Mouse (Mus musculus) liver, adult 2 months (tissue): ENCODE data around the gene Sprr2a2. TPM values are rescaled to one million over a fixed set of nuclear protein-coding genes. Genes with fewer than 3 reads are reported as not detected.
"Not testable (repeated sequence)": the region's sequence is repeated elsewhere in the genome, so short reads cannot be mapped to it uniquely, and the experiment has no call there.

ENCODE experiments used
- DNase-seq: peaks from one replicate; pipeline ENCODE4 v3.0.0-alpha.2; 2011; ENCODE audit warnings: low read depth, low spot score; ENCODE audit errors: extremely low read depth
- H3K27ac ChIP-seq: fragments of 200-500 bp; replicated peaks from 2 replicates; pipeline ENCODE4 v1.5.1; 2012; ENCODE audit warnings: low read depth, mild to moderate bottlenecking, control low read depth, inconsistent platforms, low read length; ENCODE audit not compliant: insufficient read depth
- H3K27me3 ChIP-seq: fragments of 200-500 bp; 2 replicates; pipeline ENCODE4 v1.6.1; 2012; ENCODE audit warnings: mild to moderate bottlenecking, moderate library complexity, low read length, inconsistent platforms; ENCODE audit not compliant: control insufficient read depth, insufficient read depth
- H3K36me3 ChIP-seq: fragments of 200-500 bp; 2 replicates; pipeline ENCODE4 v1.6.1; 2012; ENCODE audit warnings: low read length, inconsistent platforms; ENCODE audit not compliant: control insufficient read depth, insufficient read depth
- H3K4me1 ChIP-seq: fragments of 200-500 bp; 2 replicates; pipeline ENCODE4 v1.6.1; 2011; ENCODE audit warnings: low read length; ENCODE audit not compliant: control insufficient read depth, insufficient read depth
- H3K4me3 ChIP-seq: fragments of 200-500 bp; 2 replicates; pipeline ENCODE4 v1.5.1; 2011; ENCODE audit warnings: low read depth, mild to moderate bottlenecking, control low read depth, low read length, moderate library complexity; ENCODE audit not compliant: insufficient read depth
- H3K79me2 ChIP-seq: fragments of 200-500 bp; 2 replicates; pipeline ENCODE4 v1.6.1; 2012; ENCODE audit warnings: inconsistent platforms, mild to moderate bottlenecking, low read length, moderate library complexity; ENCODE audit not compliant: control insufficient read depth, insufficient read depth
- H3K9ac ChIP-seq: fragments of 200-500 bp; 2 replicates; pipeline ENCODE4 v1.6.1; 2012; ENCODE audit warnings: low read depth, mild to moderate bottlenecking, control low read depth, inconsistent platforms, low read length
- CTCF ChIP-seq: fragments of 200-500 bp; IDR thresholded peaks from 2 replicates; pipeline ENCODE4 v1.5.1; 2011; ENCODE audit warnings: low read depth, low read length, control low read depth
- POLR2A ChIP-seq: fragments of 200-500 bp; IDR thresholded peaks from 2 replicates; pipeline ENCODE4 v1.6.1; 2011; ENCODE audit warnings: low read length, control low read depth; ENCODE audit not compliant: insufficient read depth; ENCODE audit errors: extremely low read depth
- WGBS: fragments of 180-500 bp; shearing (Covaris S2); methylation state at CpG from one replicate; pipeline ENCODE4 v1.1.7; 2018; 5-methylcytosine and 5-hydroxymethylcytosine counted together
- polyA plus RNA-seq: library from polyadenylated mRNA; depleted of rRNA; stranded (reverse); fragments of >200 nt; gene quantifications from 2 replicates; pipeline ENCODE4 v1.2.3, GENCODE M21; 2012; rRNA removed
- total RNA-seq: library from RNA; depleted of rRNA; stranded (reverse); fragments of >200 nt; gene quantifications from 2 replicates; pipeline ENCODE4 v1.2.3, GENCODE M21; 2014; rRNA removed

The Sprr2a2 gene
- total RNA-seq (0.40 TPM in 1 of 2 replicates, not detected in the other), polyA plus RNA-seq (6.9 and 12.2 TPM in 2 replicates)

GRCm38 (mm10) chr3:92215569-92215968, at the start of gene Sprr2a2, which contains the start of gene Sprr2a1:
Sprr2a2 (plus strand) TSS chr3:92215920.
Sprr2a1 (plus strand) TSS chr3:92215799.
- H3K4me3 ChIP-seq, H3K36me3 ChIP-seq, H3K79me2 ChIP-seq, H3K4me1 ChIP-seq, DNase-seq, H3K27ac ChIP-seq, H3K9ac ChIP-seq, H3K27me3 ChIP-seq: not testable (repeated sequence)
- no CpG with 5 or more reads among the region's 2 CpGs for WGBS

DNA sequence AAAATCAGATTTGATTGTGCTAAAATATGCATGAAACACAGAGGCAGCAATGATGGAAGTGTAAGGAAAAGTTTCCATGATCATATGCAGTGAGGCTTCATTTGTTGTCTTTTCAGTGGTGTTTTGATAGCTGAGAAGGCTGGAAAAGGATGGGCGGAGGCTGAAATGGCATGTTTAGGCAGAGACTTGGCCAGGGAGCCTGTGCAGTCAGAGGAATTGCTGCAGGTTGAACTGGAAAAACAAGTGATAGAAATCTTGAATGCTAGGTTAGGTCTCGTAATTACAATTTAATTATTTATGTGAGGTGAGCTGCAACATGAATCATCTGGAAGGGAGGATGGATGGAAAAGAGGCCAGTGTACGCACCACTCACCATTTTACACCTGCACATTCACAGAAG, 45.9 kb upstream of the Sprr2a2 start:
- Histone ChIP-seq H3K4me1 (no peaks in the 10 kb centered on the region), H3K36me3 (no peaks in the 10 kb centered on the region), H3K79me2 (no peaks in the 10 kb centered on the region), H3K27me3 (no peaks in the 10 kb centered on the region), H3K4me3 (no peak overlapping the region), H3K9ac (no peak overlapping the region), H3K27ac (no peak overlapping the region)
- WGBS: 85% methylated on average over 3 of the region's 3 CpGs
- DNase-seq: no peak
- TF ChIP-seq CTCF (no peak), POLR2A (no peak)

DNA sequence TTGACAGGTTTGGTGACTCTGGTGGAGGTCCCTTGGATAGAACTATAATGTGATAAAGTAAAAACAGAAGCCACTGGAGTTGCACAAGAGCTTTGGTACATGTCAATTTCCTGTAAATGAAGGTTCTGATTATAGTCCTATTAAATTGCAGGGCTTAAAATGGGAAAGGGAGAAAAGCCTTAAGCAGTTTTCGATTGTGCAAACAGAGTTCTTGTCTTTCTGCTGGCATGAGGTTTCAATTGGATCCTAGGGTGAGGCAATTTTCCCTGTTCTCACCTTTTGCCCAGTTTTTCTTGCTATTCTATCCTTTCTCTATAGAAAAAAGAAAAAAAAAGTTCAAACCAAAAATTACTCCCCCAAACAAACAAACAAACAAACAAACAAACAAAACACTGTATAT, 38.8 kb upstream of the Sprr2a2 start:
- H3K27ac ChIP-seq: no peak overlapping the region
- no peaks in the 10 kb centered on the region for H3K27me3 ChIP-seq
- H3K4me1 ChIP-seq: no peaks in the 10 kb centered on the region
- no peak for DNase-seq
- no peaks in the 10 kb centered on the region for H3K36me3 ChIP-seq
- H3K4me3 ChIP-seq: no peak overlapping the region
- H3K9ac ChIP-seq: no peak overlapping the region
- WGBS: 66% methylated on average over 1 of the region's 1 CpGs
- TF ChIP-seq POLR2A (no peak), CTCF (no peak)
- no peaks in the 10 kb centered on the region for H3K79me2 ChIP-seq

GRCm38 (mm10) chr3:92195512-92196200, 20.1 kb upstream of the Sprr2a2 start:
- TF ChIP-seq POLR2A (no peak), CTCF (no peak)
- Histone ChIP-seq H3K36me3 (no peaks in the 10 kb centered on the region), H3K4me1 (no peaks in the 10 kb centered on the region), H3K27me3 (no peaks in the 10 kb centered on the region), H3K9ac (no peak overlapping the region), H3K79me2 (no peaks in the 10 kb centered on the region), H3K4me3 (no peak overlapping the region), H3K27ac (no peak overlapping the region)
- 88% methylated on average over 6 of the region's 6 CpGs for WGBS
- no peak for DNase-seq

DNA sequence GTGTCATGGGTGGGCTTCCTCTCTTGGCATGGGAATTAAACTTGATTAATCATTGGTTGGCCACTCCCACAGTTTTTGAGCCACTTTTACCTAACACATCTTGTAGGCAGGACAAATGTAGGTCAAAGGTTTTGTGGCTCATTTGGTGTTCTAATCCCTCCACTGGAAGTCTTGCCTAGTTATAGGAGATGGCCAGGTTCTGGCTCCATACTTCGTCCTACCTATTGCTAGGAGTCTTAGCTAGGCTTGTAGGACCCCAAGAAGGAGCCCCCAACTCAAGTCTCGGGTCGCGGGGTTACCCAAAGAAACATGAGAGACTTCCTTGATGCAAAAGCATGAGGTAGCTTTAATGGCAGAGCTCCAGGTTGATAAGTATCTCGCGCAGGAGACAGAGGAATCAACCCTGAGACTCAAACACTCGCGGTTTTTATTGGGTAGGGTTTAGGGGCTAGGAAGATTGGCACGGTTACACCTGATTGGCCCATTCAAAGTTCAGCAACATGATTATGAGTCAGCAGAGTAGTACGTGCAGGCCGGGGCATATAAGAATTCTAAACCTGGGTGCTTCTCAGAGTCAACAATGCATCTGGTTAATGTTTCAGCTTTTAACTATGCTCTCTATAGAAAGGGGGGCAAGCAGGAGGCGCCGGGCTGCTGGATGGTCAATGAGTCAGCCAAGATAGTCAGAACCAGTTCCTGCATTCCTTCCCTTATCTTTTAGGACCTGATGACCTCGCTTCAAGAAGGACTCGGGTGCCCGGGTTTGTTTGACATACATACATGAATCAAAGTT, 4.4 kb upstream of the Sprr2a2 start:
- H3K36me3 ChIP-seq, H3K27me3 ChIP-seq, DNase-seq, H3K79me2 ChIP-seq, H3K9ac ChIP-seq, H3K4me3 ChIP-seq, H3K27ac ChIP-seq, H3K4me1 ChIP-seq: not testable (repeated sequence)
- no CpG with 5 or more reads among the region's 16 CpGs for WGBS

DNA sequence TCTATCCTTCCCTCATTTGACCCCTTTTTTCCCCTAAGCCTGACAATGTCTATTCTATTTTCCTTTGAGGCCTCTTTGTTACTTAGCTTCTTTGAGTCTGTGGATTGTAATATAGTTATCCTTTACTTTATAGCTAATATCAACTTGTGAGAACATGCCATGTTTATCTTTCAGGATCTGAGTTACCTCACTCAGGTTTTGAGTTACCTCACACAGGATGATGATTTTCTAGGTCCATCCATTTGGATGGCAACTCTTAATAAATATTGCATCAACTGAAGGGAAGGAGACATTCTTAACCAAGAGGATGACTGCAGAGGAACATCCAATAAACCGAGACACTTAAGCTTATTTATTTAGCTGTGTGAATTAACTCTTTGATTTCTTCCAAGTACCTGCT, 3.7 kb upstream of the Sprr2a2 start:
- H3K27me3 ChIP-seq, H3K4me3 ChIP-seq, H3K27ac ChIP-seq, H3K79me2 ChIP-seq, DNase-seq, H3K36me3 ChIP-seq, H3K9ac ChIP-seq, H3K4me1 ChIP-seq: not testable (repeated sequence)
- WGBS: no CpG with 5 or more reads among the region's 1 CpGs

- not testable (repeated sequence) for H3K27ac ChIP-seq, H3K9ac ChIP-seq, H3K36me3 ChIP-seq, H3K4me1 ChIP-seq, H3K79me2 ChIP-seq, H3K27me3 ChIP-seq, DNase-seq, H3K4me3 ChIP-seq
These were observed 2.1 kb upstream of the Sprr2a2 start for GRCm38 (mm10) chr3:92213651-92214050.

DNA sequence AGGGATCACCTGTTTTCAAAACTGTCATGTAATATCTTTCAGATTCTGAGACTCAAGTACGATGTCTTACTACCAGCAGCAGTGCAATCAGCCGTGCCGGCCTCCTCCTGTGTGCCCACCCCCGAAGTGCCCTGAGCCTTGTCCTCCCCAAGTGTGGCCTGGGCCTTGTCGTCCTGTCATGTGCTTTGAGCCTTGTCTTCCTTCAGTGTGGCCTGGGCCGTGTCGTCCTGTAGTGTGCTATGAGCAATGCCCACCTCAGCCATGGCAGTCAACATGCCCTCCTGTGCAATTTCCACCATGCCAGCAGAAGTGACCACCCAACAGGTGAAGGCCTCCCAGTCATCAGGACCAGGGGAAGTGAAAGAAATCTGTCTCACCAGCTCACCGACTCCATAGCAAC, 3.3 kb downstream of the Sprr2a2 start:
- not testable (repeated sequence) for H3K36me3 ChIP-seq, H3K4me1 ChIP-seq, H3K4me3 ChIP-seq, H3K9ac ChIP-seq, DNase-seq, H3K79me2 ChIP-seq, H3K27me3 ChIP-seq, H3K27ac ChIP-seq
- no CpG with 5 or more reads among the region's 8 CpGs for WGBS
